Mouse (Mus musculus): ENCODE results near the gene Veph1.

DNA sequence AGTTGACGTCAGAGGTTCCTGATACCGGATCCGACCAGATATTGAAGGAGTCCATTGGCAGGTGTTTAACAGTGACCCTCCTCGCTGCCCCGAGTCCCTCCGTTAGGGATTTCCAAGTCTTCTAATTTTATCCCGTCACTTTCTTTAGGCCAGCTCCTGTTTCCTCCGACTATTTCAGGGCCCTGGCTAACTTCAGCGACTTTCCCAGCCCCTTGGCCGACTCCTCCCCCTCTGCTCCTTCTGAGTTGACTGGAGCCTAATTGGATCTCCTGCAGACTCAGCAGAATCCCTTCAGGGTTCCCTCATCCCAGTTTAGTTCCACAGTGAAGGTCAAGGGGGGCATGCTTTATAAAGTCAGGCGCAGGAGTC is 75.4 kb downstream of the Veph1 start:
- TF ChIP-seq POLR2A (IDR thresholded peaks at IDR 0.05; ENCODE audit: low read depth, low read length), result no peak
- no peak for TF ChIP-seq CTCF (conservative IDR thresholded peaks at IDR 0.05; ENCODE audit: insufficient read depth, insufficient read length, low read depth, low read length)
